Mouse (Mus musculus): Measurements from ENCODE around the gene Col26a1. TPM values are rescaled to one million over a fixed set of nuclear protein-coding genes. Genes with fewer than 3 reads are reported as not detected.

The Col26a1 gene
- polyA plus RNA-seq, 1 experiment from 2014 or later, result 35.9 TPM

GRCm38 (mm10) chr5:136863961-136864674 is 18.9 kb downstream of the Col26a1 start:
- H3K27ac ChIP-seq (ENCODE audit: low read depth, low read length), result no peak overlapping the region
- H3K36me3 ChIP-seq (ENCODE audit: control insufficient read depth, insufficient read depth, low read length), result no peaks in the 10 kb centered on the region
- no peak overlapping the region for H3K4me3 ChIP-seq (ENCODE audit: low read length)
- no peaks in the 10 kb centered on the region for H3K27me3 ChIP-seq (replicated peaks; ENCODE audit: control insufficient read depth, insufficient read depth, low read length)
- no peaks in the 10 kb centered on the region for H3K9me3 ChIP-seq (ENCODE audit: control insufficient read depth, low read length)
- WGBS, result 17% methylated on average over 14 of the region's 14 CpGs
- no peak overlapping the region for H3K4me2 ChIP-seq (ENCODE audit: low read length)
- peak; percentile 71 for ATAC-seq
- H3K9ac ChIP-seq (ENCODE audit: low read depth, low read length), result no peak overlapping the region
- H3K4me1 ChIP-seq (ENCODE audit: control insufficient read depth, insufficient read depth, low read depth, low read length), result peaks cover 9% of the 10 kb centered on the region

DNA sequence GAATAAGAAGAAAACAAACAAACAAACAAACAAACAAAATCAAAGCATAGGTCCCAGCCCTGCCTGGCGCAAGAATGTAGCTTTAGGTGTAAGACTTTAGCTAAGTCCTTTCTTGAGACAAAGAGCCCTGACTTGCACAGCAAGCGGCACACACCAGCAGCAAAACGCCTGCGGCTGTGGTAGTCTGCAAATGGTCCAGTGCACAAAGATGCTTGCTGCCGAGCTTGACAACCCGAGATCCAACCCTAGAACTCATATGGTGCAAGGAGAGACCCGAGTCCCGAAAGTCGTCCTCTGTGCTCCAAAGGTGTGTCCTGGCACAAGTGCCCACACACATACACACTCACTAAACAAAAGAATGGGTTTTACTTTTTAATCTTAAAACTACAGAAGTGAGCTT is 19.7 kb downstream of the Col26a1 start:
- H3K27ac ChIP-seq (ENCODE audit: low read depth, low read length), result no peak overlapping the region
- no peak for ATAC-seq
- H3K27me3 ChIP-seq (replicated peaks; ENCODE audit: control insufficient read depth, insufficient read depth, low read length), result no peaks in the 10 kb centered on the region

GRCm38 (mm10) chr5:136862806-136863205 is 20.2 kb downstream of the Col26a1 start:
- 59% methylated on average over 4 of the region's 4 CpGs for WGBS
- Histone ChIP-seq H3K4me2 (ENCODE audit: low read length) (no peak overlapping the region), H3K4me3 (ENCODE audit: low read length) (no peak overlapping the region), H3K27me3 (replicated peaks; ENCODE audit: control insufficient read depth, insufficient read depth, low read length) (no peaks in the 10 kb centered on the region), H3K36me3 (ENCODE audit: control insufficient read depth, insufficient read depth, low read length) (no peaks in the 10 kb centered on the region), H3K9me3 (ENCODE audit: control insufficient read depth, low read length) (no peaks in the 10 kb centered on the region), H3K27ac (ENCODE audit: low read depth, low read length) (no peak overlapping the region), H3K4me1 (ENCODE audit: control insufficient read depth, insufficient read depth, low read depth, low read length) (peaks cover 9% of the 10 kb centered on the region), H3K9ac (ENCODE audit: low read depth, low read length) (no peak overlapping the region)
- no peak for ATAC-seq

More for the DNA sequence above, 19.7 kb downstream of the Col26a1 start:
- Histone ChIP-seq H3K9ac (ENCODE audit: low read depth, low read length) (no peak overlapping the region), H3K36me3 (ENCODE audit: control insufficient read depth, insufficient read depth, low read length) (no peaks in the 10 kb centered on the region), H3K4me2 (ENCODE audit: low read length) (no peak overlapping the region), H3K4me1 (ENCODE audit: control insufficient read depth, insufficient read depth, low read depth, low read length) (peaks cover 9% of the 10 kb centered on the region), H3K4me3 (ENCODE audit: low read length) (no peak overlapping the region), H3K9me3 (ENCODE audit: control insufficient read depth, low read length) (no peaks in the 10 kb centered on the region)
- 55% methylated on average over 9 of the region's 9 CpGs for WGBS

DNA sequence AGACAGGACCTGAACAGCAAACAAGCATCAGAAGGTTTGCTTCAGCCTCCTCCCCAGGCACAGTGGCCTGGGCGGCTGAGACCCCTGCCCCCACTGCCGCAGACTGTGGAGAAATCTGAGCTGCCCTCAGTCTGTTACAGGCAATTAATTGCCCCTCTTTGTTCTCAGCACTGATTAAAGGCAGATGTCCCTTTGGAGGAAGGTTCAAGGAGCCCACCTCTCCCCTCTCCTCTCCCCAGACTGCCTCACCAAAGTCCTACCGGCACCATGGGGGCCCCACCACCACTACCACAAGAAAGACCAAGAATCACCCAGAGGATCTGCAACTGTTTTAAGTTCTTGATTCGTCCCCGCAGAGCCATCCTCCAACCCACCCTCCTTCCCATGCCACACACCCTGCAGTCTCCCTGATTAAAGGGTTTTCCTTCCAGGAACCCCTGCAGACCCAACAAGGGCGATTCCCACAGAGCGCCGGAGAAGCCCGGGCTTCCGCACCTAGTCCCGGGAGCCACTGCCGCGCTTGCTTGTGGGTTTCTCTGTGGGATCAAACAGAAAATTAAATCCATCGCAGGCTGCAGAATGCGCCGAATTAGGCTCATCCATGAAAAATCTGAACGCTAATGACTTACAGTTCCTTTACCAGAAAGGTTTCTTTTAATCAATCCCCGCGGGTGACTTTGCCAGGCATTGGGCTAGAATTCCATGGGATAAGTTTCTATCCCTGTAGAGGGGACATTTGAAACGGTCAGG is 21.6 kb downstream of the Col26a1 start:
- Histone ChIP-seq H3K4me2 (ENCODE audit: low read length) (peak overlapping the region; percentile 45), H3K4me3 (ENCODE audit: low read length) (no peak overlapping the region), H3K4me1 (ENCODE audit: control insufficient read depth, insufficient read depth, low read depth, low read length) (peaks cover 9% of the 10 kb centered on the region), H3K36me3 (ENCODE audit: control insufficient read depth, insufficient read depth, low read length) (no peaks in the 10 kb centered on the region), H3K27ac (ENCODE audit: low read depth, low read length) (no peak overlapping the region), H3K9me3 (ENCODE audit: control insufficient read depth, low read length) (no peaks in the 10 kb centered on the region), H3K9ac (ENCODE audit: low read depth, low read length) (no peak overlapping the region), H3K27me3 (replicated peaks; ENCODE audit: control insufficient read depth, insufficient read depth, low read length) (no peaks in the 10 kb centered on the region)
- no peak for ATAC-seq
- WGBS, result 15% methylated on average over 20 of the region's 20 CpGs

- no peak for ATAC-seq
- no peak overlapping the region for H3K4me3 ChIP-seq (ENCODE audit: low read length)
- no peaks in the 10 kb centered on the region for H3K4me1 ChIP-seq (ENCODE audit: control insufficient read depth, insufficient read depth, low read depth, low read length)
- no peaks in the 10 kb centered on the region for H3K27me3 ChIP-seq (replicated peaks; ENCODE audit: control insufficient read depth, insufficient read depth, low read length)
- no peaks in the 10 kb centered on the region for H3K9me3 ChIP-seq (ENCODE audit: control insufficient read depth, low read length)
- H3K36me3 ChIP-seq (ENCODE audit: control insufficient read depth, insufficient read depth, low read length), result no peaks in the 10 kb centered on the region
- WGBS, result 86% methylated on average over 6 of the region's 6 CpGs
- H3K4me2 ChIP-seq (ENCODE audit: low read length), result no peak overlapping the region
- H3K9ac ChIP-seq (ENCODE audit: low read depth, low read length), result no peak overlapping the region
- no peak overlapping the region for H3K27ac ChIP-seq (ENCODE audit: low read depth, low read length)
Observed at GRCm38 (mm10) chr5:136850716-136851115, 32.3 kb downstream of the Col26a1 start.

GRCm38 (mm10) chr5:136846385-136847264 is 36.4 kb downstream of the Col26a1 start:
- no peak overlapping the region for H3K9ac ChIP-seq (ENCODE audit: low read depth, low read length)
- 85% methylated on average over 19 of the region's 19 CpGs for WGBS

DNA sequence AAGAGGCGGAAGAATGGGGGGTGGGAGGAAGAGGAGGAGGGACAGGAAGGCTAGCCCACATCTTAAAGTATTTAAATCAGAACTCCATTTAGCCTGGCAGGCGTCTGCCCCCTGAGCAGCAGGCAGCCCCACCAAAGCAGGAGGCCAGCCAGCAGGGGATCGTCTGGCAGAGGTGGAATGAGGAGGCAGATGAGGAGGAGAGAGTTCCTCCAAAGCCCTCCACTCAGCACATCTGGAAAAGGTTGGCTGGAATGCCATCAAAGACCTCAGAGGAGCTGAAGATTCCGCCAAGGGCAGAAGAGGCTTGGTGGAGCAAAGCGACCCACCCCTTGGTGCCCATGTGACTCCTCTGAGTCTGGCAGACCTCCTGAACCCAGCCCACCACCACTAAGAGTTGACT is 39.1 kb downstream of the Col26a1 start:
- no peak overlapping the region for H3K9ac ChIP-seq (ENCODE audit: low read depth, low read length)
- H3K27ac ChIP-seq (ENCODE audit: low read depth, low read length), result no peak overlapping the region
- H3K4me2 ChIP-seq (ENCODE audit: low read length), result no peak overlapping the region
- H3K4me1 ChIP-seq (ENCODE audit: control insufficient read depth, insufficient read depth, low read depth, low read length), result no peaks in the 10 kb centered on the region
- no peaks in the 10 kb centered on the region for H3K9me3 ChIP-seq (ENCODE audit: control insufficient read depth, low read length)
- ATAC-seq, result no peak
- H3K4me3 ChIP-seq (ENCODE audit: low read length), result no peak overlapping the region
- no peaks in the 10 kb centered on the region for H3K36me3 ChIP-seq (ENCODE audit: control insufficient read depth, insufficient read depth, low read length)
- 56% methylated on average over 5 of the region's 5 CpGs for WGBS
- H3K27me3 ChIP-seq (replicated peaks; ENCODE audit: control insufficient read depth, insufficient read depth, low read length), result no peaks in the 10 kb centered on the region

More at GRCm38 (mm10) chr5:136846385-136847264, 36.4 kb downstream of the Col26a1 start:
- Histone ChIP-seq H3K27me3 (replicated peaks; ENCODE audit: control insufficient read depth, insufficient read depth, low read length) (no peaks in the 10 kb centered on the region), H3K27ac (ENCODE audit: low read depth, low read length) (no peak overlapping the region), H3K4me1 (ENCODE audit: control insufficient read depth, insufficient read depth, low read depth, low read length) (no peaks in the 10 kb centered on the region), H3K4me2 (ENCODE audit: low read length) (no peak overlapping the region), H3K9me3 (ENCODE audit: control insufficient read depth, low read length) (no peaks in the 10 kb centered on the region), H3K4me3 (ENCODE audit: low read length) (no peak overlapping the region), H3K36me3 (ENCODE audit: control insufficient read depth, insufficient read depth, low read length) (no peaks in the 10 kb centered on the region)
- no peak for ATAC-seq

DNA sequence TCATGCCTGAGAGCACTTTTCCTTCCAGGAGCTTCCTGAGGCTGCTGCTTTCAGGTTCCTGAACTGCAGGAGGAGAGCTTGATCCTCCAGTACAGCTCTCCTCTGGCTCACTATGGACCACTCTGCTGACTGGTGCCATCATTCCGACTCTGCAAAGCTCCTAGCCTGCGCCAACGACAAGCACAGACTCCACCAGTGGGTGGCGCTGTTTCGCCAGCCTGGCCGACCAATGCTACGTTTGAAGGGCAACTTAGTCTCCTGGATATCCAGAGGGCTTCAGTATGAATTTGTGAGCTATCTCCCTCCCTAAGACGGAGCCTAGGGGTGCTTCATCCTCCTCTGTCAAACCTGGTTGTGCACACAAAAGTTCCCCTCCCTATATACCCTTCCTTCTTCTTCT is 43.0 kb downstream of the Col26a1 start:
- WGBS, result 7% methylated on average over 8 of the region's 8 CpGs
- Histone ChIP-seq H3K36me3 (ENCODE audit: control insufficient read depth, insufficient read depth, low read length) (no peaks in the 10 kb centered on the region), H3K27ac (ENCODE audit: low read depth, low read length) (no peak overlapping the region), H3K4me1 (ENCODE audit: control insufficient read depth, insufficient read depth, low read depth, low read length) (no peaks in the 10 kb centered on the region), H3K27me3 (replicated peaks; ENCODE audit: control insufficient read depth, insufficient read depth, low read length) (no peaks in the 10 kb centered on the region), H3K4me3 (ENCODE audit: low read length) (no peak overlapping the region), H3K9ac (ENCODE audit: low read depth, low read length) (no peak overlapping the region), H3K9me3 (ENCODE audit: control insufficient read depth, low read length) (no peaks in the 10 kb centered on the region), H3K4me2 (ENCODE audit: low read length) (no peak overlapping the region)
- no peak for ATAC-seq

DNA sequence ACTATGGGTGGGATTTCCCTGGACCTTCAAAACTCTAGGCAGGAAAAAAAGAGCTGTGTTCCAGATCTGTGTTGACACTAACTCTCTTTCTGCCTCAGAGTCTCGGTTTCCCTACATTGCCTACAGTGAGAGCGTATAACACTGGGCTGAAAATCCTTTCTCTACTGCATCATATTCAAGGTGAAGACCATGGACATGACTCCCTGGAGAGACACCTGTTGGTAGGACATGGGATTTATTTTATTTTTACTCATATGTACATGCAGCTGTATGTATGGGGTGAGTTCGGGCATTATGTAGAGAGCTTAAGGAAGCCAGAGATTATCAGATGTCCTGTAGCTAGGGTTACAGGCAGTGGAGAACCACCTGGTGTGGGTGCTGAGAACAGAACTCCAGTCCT is 50.0 kb downstream of the Col26a1 start:
- H3K36me3 ChIP-seq (ENCODE audit: control insufficient read depth, insufficient read depth, low read length), result 0 out of 2 replicates have a peak, but pooled peaks cover 2% of the 10 kb centered on the region
- no peaks in the 10 kb centered on the region for H3K9me3 ChIP-seq (ENCODE audit: control insufficient read depth, low read length)
- no peak overlapping the region for H3K4me2 ChIP-seq (ENCODE audit: low read length)
- no peaks in the 10 kb centered on the region for H3K27me3 ChIP-seq (replicated peaks; ENCODE audit: control insufficient read depth, insufficient read depth, low read length)
- no peaks in the 10 kb centered on the region for H3K4me1 ChIP-seq (ENCODE audit: control insufficient read depth, insufficient read depth, low read depth, low read length)
- H3K4me3 ChIP-seq (ENCODE audit: low read length), result no peak overlapping the region
- H3K9ac ChIP-seq (ENCODE audit: low read depth, low read length), result no peak overlapping the region
- ATAC-seq, result no peak
- 91% methylated on average over 3 of the region's 3 CpGs for WGBS
- no peak overlapping the region for H3K27ac ChIP-seq (ENCODE audit: low read depth, low read length)
